Mouse (Mus musculus) brain, embryonic 14.5 days (tissue): ENCODE data around the gene Apip.

Experiments
- CTCF ChIP-seq: fragments of 200-500 bp; IDR thresholded peaks from 2 replicates; pipeline ENCODE4 v1.5.1; 2012; ENCODE audit warnings: inconsistent platforms, mild to moderate bottlenecking, moderate library complexity, borderline replicate concordance; ENCODE audit not compliant: insufficient read depth, insufficient read length; ENCODE audit errors: extremely low read depth
- POLR2A ChIP-seq: fragments of 200-500 bp; IDR thresholded peaks from 2 replicates; pipeline ENCODE4 v1.6.1; 2012; ENCODE audit warnings: mild to moderate bottlenecking, inconsistent platforms, borderline replicate concordance; ENCODE audit not compliant: poor library complexity, insufficient read depth, insufficient read length, severe bottlenecking; ENCODE audit errors: extremely low read depth

DNA sequence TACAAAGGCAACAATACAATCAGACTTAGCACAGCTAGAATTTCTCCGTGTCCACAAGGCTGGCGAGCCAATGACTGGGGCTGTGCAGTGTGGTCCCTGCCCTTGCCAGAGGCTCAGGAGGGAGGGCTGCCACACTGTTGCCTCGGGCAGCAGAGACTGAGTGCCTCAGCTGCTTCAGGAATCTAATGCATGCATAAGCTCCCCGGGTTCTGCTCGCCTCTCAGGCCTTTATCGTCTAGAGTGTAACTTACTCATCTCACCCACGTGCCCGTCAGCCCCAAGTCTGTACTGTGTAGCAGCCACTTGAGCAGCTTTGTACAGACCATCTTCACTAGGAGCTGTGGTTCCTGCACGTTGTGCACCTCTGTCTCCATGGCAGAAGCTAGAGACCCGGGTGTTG, 12.2 kb downstream of the Apip start:
- TF ChIP-seq POLR2A (no peak), CTCF (no peak)
